8 mouse cellular contexts compared by ENCODE assay signal in genomic region chr19:57117751-57118150, GRCm38 (mm10).
DNase-seq lines count a peak whose midpoint lies in the region; ATAC-seq and TF ChIP-seq lines count a peak whose summit lies in the region.

No protein-coding gene starts in this region.

- no peak overlapping the region for H3K9ac ChIP-seq in hindbrain, embryonic 13.5 days
- no peak overlapping the region for H3K9ac ChIP-seq in midbrain, embryonic 14.5 days (replicated peaks; ENCODE audit: low read length)

- H3K27ac ChIP-seq in kidney, adult 2 months (ENCODE audit: insufficient read depth, low read depth, low read length) = no peak overlapping the region
- no peak overlapping the region for H3K27ac ChIP-seq in hindbrain, embryonic 13.5 days
- H3K27ac ChIP-seq in midbrain, embryonic 14.5 days (replicated peaks; ENCODE audit: low read depth, low read length) = no peak overlapping the region

- no peaks in the 10 kb centered on the region for H3K36me3 ChIP-seq in kidney, adult 2 months (ENCODE audit: control insufficient read depth, insufficient read depth, low read length)
- no peaks in the 10 kb centered on the region for H3K36me3 ChIP-seq in hindbrain, embryonic 13.5 days
- H3K36me3 ChIP-seq in midbrain, embryonic 14.5 days (ENCODE audit: control insufficient read depth, insufficient read depth, low read length) = no peaks in the 10 kb centered on the region

- H3K27me3 ChIP-seq in kidney, adult 2 months (replicated peaks; ENCODE audit: control insufficient read depth, insufficient read depth, low read length) = no peaks in the 10 kb centered on the region
- H3K27me3 ChIP-seq in hindbrain, embryonic 13.5 days = no peaks in the 10 kb centered on the region
- no peaks in the 10 kb centered on the region for H3K27me3 ChIP-seq in midbrain, embryonic 14.5 days (ENCODE audit: control insufficient read depth, insufficient read depth, low read length)

- peak overlapping the region; percentile 40 for H3K4me2 ChIP-seq in hindbrain, embryonic 13.5 days
- H3K4me2 ChIP-seq in midbrain, embryonic 14.5 days (ENCODE audit: low read length) = peak overlapping the region; percentile 53

- no peak for ATAC-seq in hindbrain, embryonic 13.5 days (ENCODE audit: low FRiP score)
- ATAC-seq in midbrain, embryonic 14.5 days (ENCODE audit: low FRiP score, low TSS enrichment) = no peak
- no peak for ATAC-seq in erythroblast, adult 5-6 weeks (replicated peaks; ENCODE audit: low FRiP score, poor library complexity, severe bottlenecking)

- TF ChIP-seq CTCF in kidney, adult 2 months (conservative IDR thresholded peaks at IDR 0.05; ENCODE audit: insufficient read depth, insufficient read length, low read depth, low read length) = no peak

- H3K4me1 ChIP-seq in kidney, adult 2 months (ENCODE audit: control insufficient read depth, insufficient read depth, low read length) = peaks cover 7% of the 10 kb centered on the region; the same call in 1 of the 2 replicates
- peaks cover 33% of the 10 kb centered on the region for H3K4me1 ChIP-seq in hindbrain, embryonic 13.5 days (replicated peaks)
- H3K4me1 ChIP-seq in midbrain, embryonic 14.5 days (ENCODE audit: control insufficient read depth, insufficient read depth, low read length) = peaks cover 29% of the 10 kb centered on the region

- WGBS in kidney, adult 2 months = 48% methylated on average over 6 of the region's 6 CpGs
- 37% methylated on average over 6 of the region's 6 CpGs for WGBS in hindbrain, embryonic 13.5 days
- 15% methylated on average over 6 of the region's 6 CpGs for WGBS in midbrain, embryonic 14.5 days

- H3K4me3 ChIP-seq in kidney, adult 2 months (ENCODE audit: insufficient read depth, low read depth, low read length) = 0 out of 2 replicates have a peak overlapping the region, but pooled peaks have one; percentile 1
- H3K4me3 ChIP-seq in hindbrain, embryonic 13.5 days = peak overlapping the region; percentile 36; the same call in 1 of the 2 replicates
- H3K4me3 ChIP-seq in midbrain, embryonic 14.5 days (replicated peaks; ENCODE audit: low read depth, low read length) = 0 out of 2 replicates have a peak overlapping the region, but pooled peaks have one; percentile 3

- DNase-seq in kidney, adult 2 months = no peak
- DNase-seq in kidney, postnatal 10 days = no peak
- peak; percentile 44 for DNase-seq in embryo, embryonic 10.5 days (ENCODE audit: low spot score)
- DNase-seq in midbrain, embryonic 14.5 days = no peak
- DNase-seq in layer of hippocampus, adult 11-12 months (ENCODE audit: low spot score) = no peak
- no peak for DNase-seq in cerebellum, adult 9-10 months

- TF ChIP-seq POLR2A in kidney, adult 2 months (IDR thresholded peaks at IDR 0.05; ENCODE audit: low read depth, low read length) = no peak

- H3K9me3 ChIP-seq in hindbrain, embryonic 13.5 days = no peaks in the 10 kb centered on the region
- H3K9me3 ChIP-seq in midbrain, embryonic 14.5 days (ENCODE audit: control insufficient read depth, low read length) = no peaks in the 10 kb centered on the region
